Mouse (Mus musculus): ENCODE data around the gene Slamf1. TPM values are rescaled to one million over a fixed set of nuclear protein-coding genes. Genes with fewer than 3 reads are reported as not detected.

Slamf1 gene
- total RNA-seq (2022), result under 1 TPM in 2 of 4 experiments, not detected in 2; 0.05 to 0.07 TPM

DNA sequence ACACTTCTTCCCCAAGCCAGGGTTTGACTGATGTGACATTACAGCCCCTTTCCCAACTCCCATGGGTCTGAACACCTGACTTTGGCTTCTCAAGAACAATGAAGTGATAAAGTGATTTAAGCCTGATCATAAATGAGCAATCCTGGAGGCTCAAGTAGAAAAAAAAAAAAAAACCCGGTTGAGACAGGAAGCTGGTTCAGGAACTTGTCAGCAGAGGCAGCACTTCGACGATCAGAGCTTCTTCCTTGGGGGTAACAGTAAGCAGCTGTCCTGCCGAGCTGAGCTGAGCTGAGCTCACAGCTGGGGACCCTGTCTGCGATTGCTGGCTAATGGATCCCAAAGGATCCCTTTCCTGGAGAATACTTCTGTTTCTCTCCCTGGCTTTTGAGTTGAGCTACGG lies at the start of gene Slamf1:
Slamf1 (plus strand) TSS at position 230 of the 400 bp plus-strand sequence.
- no peak for DNase-seq (ENCODE audit: low spot score in 2 of 2)

- DNase-seq (ENCODE audit: low spot score in 2 of 2), result no peak
Measured at GRCm38 (mm10) chr1:171731195-171731594, 35.7 kb upstream of the Slamf1 start.

GRCm38 (mm10) chr1:171734898-171735297 lies 32.0 kb upstream of the Slamf1 start:
- DNase-seq (ENCODE audit: low spot score in 2 of 2), result no peak

DNA sequence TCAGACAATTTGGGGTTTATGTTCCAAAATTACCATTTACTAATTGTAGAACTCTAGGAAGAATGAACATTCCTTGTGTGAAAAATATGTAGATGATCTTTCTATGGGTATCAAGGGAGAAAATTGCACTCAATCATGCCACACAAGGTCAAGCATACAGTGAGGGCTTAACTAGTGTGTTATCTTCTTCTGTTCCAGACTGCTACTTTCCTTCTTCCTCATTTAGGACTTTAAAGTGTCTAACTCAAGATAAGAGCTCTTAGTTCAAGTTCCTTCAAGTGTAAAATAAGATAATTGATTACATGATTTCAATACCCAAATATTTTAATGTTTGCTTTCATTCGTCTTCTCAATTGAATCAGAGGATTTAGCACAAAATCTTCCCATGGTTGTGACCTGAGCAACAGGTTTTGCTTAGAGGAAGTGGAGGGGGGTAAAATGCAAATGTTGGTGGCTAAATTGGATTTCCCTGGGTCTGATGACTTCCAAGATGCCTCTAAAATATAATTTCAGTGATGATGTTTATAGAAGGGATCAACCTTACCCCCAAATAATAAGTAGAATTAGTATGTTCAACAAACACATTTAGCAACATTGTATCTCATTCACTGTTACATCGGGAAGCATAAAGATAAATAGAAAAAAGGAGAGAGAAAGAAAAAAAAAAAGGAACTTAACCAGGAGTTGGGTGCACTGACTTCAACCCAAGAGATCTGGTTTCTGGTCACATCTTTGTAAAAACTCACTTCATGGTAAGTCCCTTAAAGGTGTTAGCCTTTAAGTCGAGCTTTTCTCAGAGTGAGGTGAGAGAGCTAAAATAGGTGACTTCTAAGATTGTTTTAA lies 18.6 kb upstream of the Slamf1 start:
- no peak for DNase-seq (ENCODE audit: low spot score in 2 of 2)

GRCm38 (mm10) chr1:171761853-171762448 lies 5.0 kb upstream of the Slamf1 start:
- no peak for DNase-seq (ENCODE audit: low spot score in 2 of 2)

- DNase-seq (ENCODE audit: low spot score in 2 of 2), result no peak
Measured at GRCm38 (mm10) chr1:171770996-171771395, 4.1 kb downstream of the Slamf1 start.

DNA sequence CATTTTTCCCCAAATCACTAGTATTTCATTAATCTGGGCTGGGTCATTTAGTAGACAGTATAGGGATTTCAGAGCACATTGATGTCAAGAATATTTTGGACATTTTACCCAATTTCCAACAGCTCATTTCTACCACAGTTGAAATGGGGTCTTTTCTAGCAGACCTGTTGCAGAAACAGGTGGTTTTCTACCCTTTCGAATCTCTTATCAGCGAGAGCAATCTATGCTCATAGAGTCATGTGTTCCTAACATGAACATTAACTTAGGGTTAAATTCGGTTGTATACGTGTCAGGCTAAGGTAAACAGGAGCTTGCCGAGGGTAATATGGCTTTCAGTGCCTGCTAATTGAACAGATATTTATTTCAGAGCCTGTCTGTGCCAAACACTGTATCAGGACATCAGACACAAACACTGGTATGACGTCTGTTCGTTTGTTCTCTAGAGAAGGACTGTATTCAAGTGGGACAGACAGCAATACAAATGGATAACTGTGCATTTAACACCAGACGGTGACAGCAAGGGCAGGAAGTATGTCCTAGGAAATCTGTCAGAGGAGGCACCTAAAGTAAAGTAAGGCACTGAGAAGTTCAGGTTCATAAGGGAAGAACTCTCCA lies 5.3 kb downstream of the Slamf1 start:
- DNase-seq (ENCODE audit: low spot score in 2 of 2), result no peak

- no peak for DNase-seq (ENCODE audit: low spot score in 2 of 2)
Measured at GRCm38 (mm10) chr1:171773232-171773989, 6.5 kb downstream of the Slamf1 start.

- DNase-seq (ENCODE audit: low spot score in 2 of 2), result no peak
Measured at GRCm38 (mm10) chr1:171774266-171774665, 7.3 kb downstream of the Slamf1 start.

GRCm38 (mm10) chr1:171774678-171775077 lies 7.8 kb downstream of the Slamf1 start:
- DNase-seq (ENCODE audit: low spot score in 2 of 2), result no peak

- no peak for DNase-seq (ENCODE audit: low spot score in 2 of 2)
Measured at GRCm38 (mm10) chr1:171775781-171776180, 8.9 kb downstream of the Slamf1 start.

GRCm38 (mm10) chr1:171777026-171777425 lies 10.1 kb downstream of the Slamf1 start:
- no peak for DNase-seq (ENCODE audit: low spot score in 2 of 2)

- no peak for DNase-seq (ENCODE audit: low spot score in 2 of 2)
Measured at GRCm38 (mm10) chr1:171782287-171782915, 15.5 kb downstream of the Slamf1 start.

DNA sequence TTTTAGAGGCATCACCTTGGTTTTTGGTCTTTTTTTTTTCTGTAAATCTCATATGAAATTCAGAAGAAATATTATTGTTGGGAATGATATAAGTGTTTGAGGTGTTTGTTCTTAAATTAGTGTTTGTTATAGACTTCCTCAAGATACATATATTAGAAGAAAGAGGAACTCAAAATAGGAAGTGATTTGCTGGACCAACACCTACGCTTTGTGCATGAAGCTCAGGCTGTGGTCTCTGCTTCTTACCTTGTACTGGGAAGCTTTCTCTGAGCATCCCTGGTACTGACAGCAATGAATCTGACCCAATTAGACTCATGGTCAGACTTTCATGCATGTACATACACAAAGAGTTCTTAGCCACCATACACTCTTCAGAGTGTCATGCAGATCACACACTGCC lies 18.9 kb downstream of the Slamf1 start:
- no peak for DNase-seq (ENCODE audit: low spot score in 2 of 2)

- DNase-seq (ENCODE audit: low spot score in 2 of 2), result no peak
Measured at GRCm38 (mm10) chr1:171787281-171788015, 20.5 kb downstream of the Slamf1 start.

DNA sequence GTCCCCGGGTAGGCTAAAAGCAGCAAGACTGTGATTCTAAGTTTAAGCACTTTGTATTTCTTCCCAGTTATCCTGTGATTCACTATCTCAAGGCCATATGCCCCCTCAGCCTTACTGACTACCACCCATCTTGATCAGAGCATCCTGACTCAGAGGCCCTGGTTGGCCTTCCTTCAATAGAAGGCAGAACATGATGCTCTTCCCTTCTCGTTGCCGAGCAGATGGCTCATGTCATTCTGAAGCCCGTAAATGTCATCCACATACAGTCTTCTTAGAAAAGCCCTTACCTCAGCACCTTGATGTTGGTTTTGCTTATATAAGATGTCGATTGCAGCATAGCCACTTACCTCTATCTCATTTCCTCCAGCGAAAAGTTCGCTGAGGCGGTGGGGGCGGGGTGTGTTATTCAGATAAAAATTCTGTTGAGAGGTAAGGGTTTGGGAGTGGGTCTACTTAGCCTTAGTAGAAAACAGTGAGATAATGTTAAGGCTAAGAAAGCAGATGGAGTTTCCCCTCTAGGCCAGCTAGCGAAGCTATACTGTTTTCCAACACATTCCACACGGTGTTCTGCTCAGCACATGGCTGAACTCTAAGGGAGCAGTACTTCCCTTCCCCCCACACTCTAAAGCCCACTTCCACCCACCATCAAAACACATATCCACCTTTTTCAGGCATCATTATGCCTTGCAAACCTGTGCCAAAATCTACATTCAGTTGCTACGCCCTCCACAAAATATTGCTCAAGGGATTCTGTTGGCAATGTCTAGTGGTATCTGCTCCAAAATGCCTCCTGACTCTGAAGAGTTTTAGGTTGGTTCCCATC lies 21.7 kb downstream of the Slamf1 start:
- no peak for DNase-seq (ENCODE audit: low spot score in 2 of 2)

DNA sequence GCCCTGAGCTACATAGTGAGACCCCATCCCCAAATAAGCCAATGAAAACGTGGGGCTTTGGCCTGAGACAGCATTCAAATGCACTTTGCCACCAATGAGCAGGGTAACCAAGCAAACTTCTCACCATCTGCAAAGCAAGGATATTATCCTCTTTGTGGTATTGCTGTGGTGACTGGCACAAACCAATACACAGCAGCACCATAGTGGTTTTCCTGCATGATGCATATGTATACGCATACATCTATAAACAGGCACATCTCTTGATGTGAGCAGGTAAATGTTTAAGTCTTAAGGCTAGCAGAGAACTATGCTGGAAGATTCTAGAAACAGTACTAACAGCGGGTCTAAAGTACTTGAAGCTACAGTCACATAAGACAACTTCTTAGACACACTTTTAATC lies 22.5 kb downstream of the Slamf1 start:
- DNase-seq (ENCODE audit: low spot score in 2 of 2), result no peak

DNA sequence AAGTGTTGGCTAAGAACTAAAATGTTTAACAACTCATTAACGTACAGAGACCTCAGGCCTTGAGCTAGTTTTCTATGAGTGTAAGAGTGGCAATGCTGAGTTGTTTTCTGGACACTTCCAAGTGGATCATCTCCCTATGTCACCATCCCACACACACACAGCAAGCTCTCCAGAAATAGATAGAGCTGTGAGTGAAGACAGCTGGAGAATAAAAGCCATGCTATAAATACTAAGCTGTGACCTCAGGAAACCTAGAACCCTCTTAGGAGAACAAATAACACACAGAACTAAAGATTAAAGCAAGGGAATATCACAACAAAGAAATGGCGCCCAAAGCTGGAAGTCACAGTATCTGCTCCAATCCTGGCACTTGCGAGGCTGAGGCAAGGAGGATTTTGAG lies 24.6 kb downstream of the Slamf1 start:
- no peak for DNase-seq (ENCODE audit: low spot score in 2 of 2)

DNA sequence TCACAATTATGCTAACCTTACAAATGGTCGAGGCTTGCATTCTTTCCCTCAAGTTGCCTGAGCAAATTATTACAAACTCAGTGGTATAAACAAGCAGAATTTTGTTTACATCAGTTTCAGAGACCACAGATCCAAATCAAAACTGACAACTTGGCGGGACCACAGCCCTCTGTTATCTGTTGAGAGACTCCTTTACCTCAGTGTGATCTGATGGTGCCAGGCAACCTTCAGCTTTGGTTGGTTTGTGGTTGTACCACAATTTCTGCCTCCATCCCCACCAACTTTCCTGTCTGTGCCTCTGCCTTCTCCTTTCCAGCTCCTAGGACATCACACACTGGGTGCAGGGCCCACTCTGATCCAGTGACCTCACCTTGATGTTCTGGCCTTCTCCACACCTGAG lies 29.3 kb downstream of the Slamf1 start:
- no peak for DNase-seq (ENCODE audit: low spot score in 2 of 2)

DNA sequence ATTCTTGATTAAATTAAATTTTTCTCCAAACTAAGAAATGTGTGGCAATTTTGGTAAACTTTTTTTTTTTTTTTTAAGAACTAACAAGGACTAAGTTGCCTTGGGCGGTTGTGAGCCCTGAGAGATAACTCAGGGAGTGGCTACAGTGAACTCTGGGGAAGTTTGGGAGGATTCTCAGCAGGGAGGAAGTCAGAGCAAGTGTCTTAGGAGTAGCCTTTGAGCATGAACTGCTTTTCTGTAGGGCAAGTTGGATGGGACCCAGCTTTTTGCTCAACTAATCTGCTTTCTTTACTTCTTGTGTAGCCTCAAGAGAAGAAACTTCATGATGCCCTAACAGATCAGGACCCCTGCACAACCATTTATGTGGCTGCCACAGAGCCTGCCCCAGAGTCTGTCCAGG lies 30.9 kb downstream of the Slamf1 start:
- DNase-seq (ENCODE audit: low spot score in 2 of 2), result no peak
